Mouse (Mus musculus) lung, adult 2 months (tissue): ENCODE results near the gene Ctsz. TPM values are rescaled to one million over a fixed set of nuclear protein-coding genes. Genes with fewer than 3 reads are reported as not detected.

Source experiments
- DNase-seq: peaks from one replicate; pipeline ENCODE4 v3.0.0; 2022
- H3K4me1 ChIP-seq: fragments of 200-500 bp; 2 replicates; pipeline ENCODE4 v1.6.1; 2011; ENCODE audit warnings: low read length; ENCODE audit not compliant: control insufficient read depth, insufficient read depth
- H3K4me3 ChIP-seq: fragments of 200-500 bp; replicated peaks from 2 replicates; pipeline ENCODE3; 2011; ENCODE audit warnings: low read depth, mild to moderate bottlenecking, control low read depth, low read length; ENCODE audit errors: extremely low read depth
- CTCF ChIP-seq: fragments of 200-500 bp; IDR thresholded peaks from 2 replicates; pipeline ENCODE4 v1.5.1; 2011; ENCODE audit warnings: mild to moderate bottlenecking, low read length, control low read depth; ENCODE audit not compliant: insufficient read depth
- POLR2A ChIP-seq: fragments of 200-500 bp; IDR thresholded peaks from 2 replicates; pipeline ENCODE4 v1.6.1; 2011; ENCODE audit warnings: low read depth, mild to moderate bottlenecking, control low read depth, low read length, borderline replicate concordance; ENCODE audit errors: extremely low read depth
- WGBS: fragments of 180-500 bp; shearing (Covaris S2); methylation state at CpG from one replicate; pipeline ENCODE4 v1.1.7; 2018; 5-methylcytosine and 5-hydroxymethylcytosine counted together
- polyA plus RNA-seq: library from polyadenylated mRNA; depleted of rRNA; stranded (reverse); fragments of >200 nt; gene quantifications from 2 replicates; pipeline ENCODE4 v1.2.3, GENCODE M21; 2012; rRNA removed

Gene Ctsz
- polyA plus RNA-seq, 1 experiment: 251 TPM

GRCm38 (mm10) chr2:174410222-174410621, 28.6 kb downstream of the Ctsz start:
- WGBS: 64% methylated on average over 2 of the region's 2 CpGs
- DNase-seq: no peak
- no peak overlapping the region for H3K4me3 ChIP-seq
- no peaks in the 10 kb centered on the region for H3K4me1 ChIP-seq
- TF ChIP-seq CTCF: no peak
- TF ChIP-seq POLR2A: no peak

GRCm38 (mm10) chr2:174400396-174400795, 38.4 kb downstream of the Ctsz start:
- 79% methylated on average over 4 of the region's 4 CpGs for WGBS
- TF ChIP-seq POLR2A (no peak), CTCF (no peak)
- Histone ChIP-seq H3K4me1 (no peaks in the 10 kb centered on the region), H3K4me3 (no peak overlapping the region)
- no peak for DNase-seq

- no peaks in the 10 kb centered on the region for H3K4me1 ChIP-seq
- 88% methylated on average over 6 of the region's 6 CpGs for WGBS
- H3K4me3 ChIP-seq: no peak overlapping the region
- no peak for DNase-seq
- TF ChIP-seq CTCF: no peak
- no peak for TF ChIP-seq POLR2A
Measured at GRCm38 (mm10) chr2:174397881-174398280, 41.0 kb downstream of the Ctsz start.

GRCm38 (mm10) chr2:174397065-174397464, 41.8 kb downstream of the Ctsz start:
- H3K4me3 ChIP-seq: no peak overlapping the region

GRCm38 (mm10) chr2:174396643-174397042, 42.2 kb downstream of the Ctsz start:
- no peak for DNase-seq
- Histone ChIP-seq H3K4me1 (no peaks in the 10 kb centered on the region), H3K4me3 (no peak overlapping the region)
- 79% methylated on average over 10 of the region's 10 CpGs for WGBS
- TF ChIP-seq POLR2A: no peak
- no peak for TF ChIP-seq CTCF

More at GRCm38 (mm10) chr2:174397065-174397464, 41.8 kb downstream of the Ctsz start:
- H3K4me1 ChIP-seq: no peaks in the 10 kb centered on the region
- DNase-seq: no peak
- 100% methylated on average over 1 of the region's 1 CpGs for WGBS
- TF ChIP-seq CTCF (no peak), POLR2A (no peak)

- 67% methylated on average over 5 of the region's 5 CpGs for WGBS
- TF ChIP-seq POLR2A (no peak), CTCF (no peak)
- no peak overlapping the region for H3K4me3 ChIP-seq
- no peak for DNase-seq
- no peaks in the 10 kb centered on the region for H3K4me1 ChIP-seq
Measured at GRCm38 (mm10) chr2:174393383-174393782, 45.5 kb downstream of the Ctsz start.

- no peaks in the 10 kb centered on the region for H3K4me1 ChIP-seq
- DNase-seq: no peak
- TF ChIP-seq POLR2A (no peak), CTCF (no peak)
- H3K4me3 ChIP-seq: no peak overlapping the region
- WGBS: 78% methylated on average over 9 of the region's 9 CpGs
Measured at GRCm38 (mm10) chr2:174392554-174392953, 46.3 kb downstream of the Ctsz start.

GRCm38 (mm10) chr2:174391936-174392335, 46.9 kb downstream of the Ctsz start:
- no peak for DNase-seq
- Histone ChIP-seq H3K4me3 (no peak overlapping the region), H3K4me1 (no peaks in the 10 kb centered on the region)
- 85% methylated on average over 3 of the region's 3 CpGs for WGBS
- TF ChIP-seq CTCF (no peak), POLR2A (no peak)

GRCm38 (mm10) chr2:174381021-174381420, 57.8 kb downstream of the Ctsz start:
- DNase-seq: no peak
- 90% methylated on average over 9 of the region's 9 CpGs for WGBS
- Histone ChIP-seq H3K4me1 (no peaks in the 10 kb centered on the region), H3K4me3 (no peak overlapping the region)
- no peak for TF ChIP-seq POLR2A
- no peak for TF ChIP-seq CTCF

Other genes starting within 250 kb of the Ctsz start
- gene Gnas, start 154.7 kb downstream of the Ctsz start, polyA plus RNA-seq: 897 and 1,050 TPM in 2 replicates
- gene Gm20721, start 92.3 kb downstream of the Ctsz start, polyA plus RNA-seq: not detected in 2 replicates
- gene Nelfcd, start 23.2 kb downstream of the Ctsz start, polyA plus RNA-seq: 37.7 and 44.9 TPM in 2 replicates
- 17.4 and 38.3 TPM in 2 replicates for gene Tubb1, start 11.7 kb upstream of the Ctsz start, polyA plus RNA-seq
- gene Atp5e, start 25.1 kb upstream of the Ctsz start, polyA plus RNA-seq: 238 and 290 TPM in 2 replicates
- 21.8 and 29.7 TPM in 2 replicates for gene Prelid3b, start 34.0 kb upstream of the Ctsz start, polyA plus RNA-seq
- 0.53 and 0.65 TPM in 2 replicates for gene Zfp831, start 204.5 kb upstream of the Ctsz start, polyA plus RNA-seq